Comparison of ENCODE assay signal across 9 mouse cellular contexts in genomic region chr4:137367275-137368088, GRCm38 (mm10). TPM values are rescaled to one million over a fixed set of nuclear protein-coding genes. Genes with fewer than 3 reads are reported as not detected.
DNase-seq lines count a peak whose midpoint lies in the region; ATAC-seq lines count a peak whose summit lies in the region.
"Had no signal": no experiment of that assay in that cellular context is flagged by ENCODE, and none has a peak within 500 bp of the region (broad histone marks: within the 10 kb centered on the region; RNA-seq: fewer than 3 reads in every experiment).

No protein-coding gene starts in this region.

- no peaks in the 10 kb centered on the region for H3K27me3 ChIP-seq in heart, embryonic 12.5 days (replicated peaks)
- H3K27me3 ChIP-seq in limb, embryonic 11.5 days (ENCODE audit: control insufficient read depth, insufficient read depth, low read length) = no peaks in the 10 kb centered on the region
- H3K27me3 ChIP-seq: Patski had no signal

- ATAC-seq in frontal cortex, adult (ENCODE audit: low TSS enrichment) = peak; percentile 38; the same call in 1 of the 2 replicates
- no peak for ATAC-seq in heart, embryonic 12.5 days (ENCODE audit: insufficient number of reproducible peaks, low FRiP score)
- no peak for ATAC-seq in limb, embryonic 11.5 days (ENCODE audit: insufficient number of reproducible peaks, low FRiP score, low TSS enrichment, low read depth)
- ATAC-seq: Patski had no signal

- H3K9me3 ChIP-seq in heart, embryonic 12.5 days (replicated peaks) = no peaks in the 10 kb centered on the region
- H3K9me3 ChIP-seq in limb, embryonic 11.5 days (ENCODE audit: control insufficient read depth, low read length) = no peaks in the 10 kb centered on the region

- WGBS in heart, embryonic 12.5 days = 23% methylated on average over 5 of the region's 5 CpGs
- WGBS in limb, embryonic 11.5 days = 46% methylated on average over 5 of the region's 5 CpGs

- H3K9ac ChIP-seq in heart, embryonic 12.5 days = no peak overlapping the region
- H3K9ac ChIP-seq in limb, embryonic 11.5 days (ENCODE audit: low read length) = 0 out of 2 replicates have a peak overlapping the region, but pooled peaks have one; percentile 22

- no peak for DNase-seq in frontal cortex, postnatal 25 days (ENCODE audit: low spot score in 2 of 2)
- DNase-seq in MEL-GATA-1-ER (ENCODE audit: extremely low read depth, low read depth) = peak; percentile 89
- DNase-seq in limb, embryonic 11.5 days (ENCODE audit: low spot score) = no peak
- peak; percentile 81 to 85 for DNase-seq in natural killer cell, adult 2 months (ENCODE audit: low spot score in 2 of 2)
- no peak for DNase-seq in cerebellum, adult 18-20 months
- no peak for DNase-seq in frontal cortex, postnatal 14 days (ENCODE audit: low spot score in 2 of 2)

- H3K36me3 ChIP-seq in heart, embryonic 12.5 days = no peaks in the 10 kb centered on the region
- no peaks in the 10 kb centered on the region for H3K36me3 ChIP-seq in limb, embryonic 11.5 days (ENCODE audit: control insufficient read depth, insufficient read depth, low read length)

- H3K4me2 ChIP-seq in heart, embryonic 12.5 days = no peak overlapping the region
- H3K4me2 ChIP-seq in limb, embryonic 11.5 days (ENCODE audit: low read depth, severe bottlenecking) = no peak overlapping the region

- no peak overlapping the region for H3K4me3 ChIP-seq in heart, embryonic 12.5 days
- H3K4me3 ChIP-seq in limb, embryonic 11.5 days (ENCODE audit: low read depth, low read length) = no peak overlapping the region

- H3K27ac ChIP-seq in heart, embryonic 12.5 days (ENCODE audit: poor library complexity, severe bottlenecking) = peak overlapping the region; percentile 44; the same call in 1 of the 2 replicates
- 0 out of 2 replicates have a peak overlapping the region, but pooled peaks have one; percentile 30 for H3K27ac ChIP-seq in limb, embryonic 11.5 days (replicated peaks; ENCODE audit: low read depth, low read length)

- peaks cover 30% of the 10 kb centered on the region for H3K4me1 ChIP-seq in heart, embryonic 12.5 days (replicated peaks)
- peaks cover 10% of the 10 kb centered on the region; the same call in 1 of the 2 replicates for H3K4me1 ChIP-seq in limb, embryonic 11.5 days (ENCODE audit: control insufficient read depth, insufficient read depth, low read length)

RNA-seq across cellular contexts. Expression of gene Cdc42, which starts 10.0 kb away (rescaled TPM):
- 528 and 544 TPM in 2 replicates for polyA plus RNA-seq in heart, embryonic 12.5 days (2016; fragmentation: Nextera tagmentation; extraction: Ambion mirVana)
- polyA plus RNA-seq in limb, embryonic 11.5 days (2014; fragmentation: Nextera tagmentation; extraction: Ambion mirVana) = 620 and 621 TPM in 2 replicates

RNA-seq across cellular contexts. Expression of gene Cela3a, which starts 42.1 kb away (rescaled TPM):
- polyA plus RNA-seq in heart, embryonic 12.5 days (2016; fragmentation: Nextera tagmentation; extraction: Ambion mirVana) = not detected in 2 replicates
- not detected in 2 replicates for polyA plus RNA-seq in limb, embryonic 11.5 days (2014; fragmentation: Nextera tagmentation; extraction: Ambion mirVana)
- polyA plus RNA-seq: Patski had no signal

Comparison
In these comparisons a context has a peak if more than half of its experiments do, and no peak if none do; other contexts are left out.
1. DNase-seq: peak in MEL-GATA-1-ER (single experiment) and natural killer cell, adult 2 months (2 of 2); none in frontal cortex, postnatal 25 days (0 of 2), limb, embryonic 11.5 days (single experiment), cerebellum, adult 18-20 months (0 of 2) and frontal cortex, postnatal 14 days (0 of 2).